Mouse (Mus musculus) midbrain, embryonic 13.5 days (tissue): ENCODE results near the gene Slc10a7. TPM values are rescaled to one million over a fixed set of nuclear protein-coding genes. Genes with fewer than 3 reads are reported as not detected.
"Not testable (repeated sequence)": the region's sequence is repeated elsewhere in the genome, so short reads cannot be mapped to it uniquely, and the experiment has no call there.

Experiments
- ATAC-seq: fragments of 200-750 bp; cut with Nextera tagmentation; 2 replicates; pipeline ENCODE4 v1.8.0; 2017; ENCODE audit warnings: mild to moderate bottlenecking, moderate TSS enrichment, moderate library complexity
- H3K27ac ChIP-seq: fragments of 300-500 bp; sonication (generic); 2 replicates; pipeline ENCODE4 v1.5.1; 2015; ENCODE audit warnings: inconsistent platforms, mild to moderate bottlenecking, moderate library complexity
- H3K27me3 ChIP-seq: fragments of 300-500 bp; sonication (generic); 2 replicates; pipeline ENCODE4 v1.6.1; 2015; ENCODE audit warnings: mild to moderate bottlenecking, inconsistent platforms
- H3K36me3 ChIP-seq: fragments of 300-500 bp; sonication (generic); 2 replicates; pipeline ENCODE4 v1.6.1; 2015; ENCODE audit warnings: mild to moderate bottlenecking, inconsistent platforms
- H3K4me1 ChIP-seq: fragments of 300-500 bp; sonication (generic); replicated peaks from 2 replicates; pipeline ENCODE4 v1.6.1; 2015; ENCODE audit warnings: inconsistent platforms
- H3K4me2 ChIP-seq: fragments of 300-500 bp; sonication (generic); replicated peaks from 2 replicates; pipeline ENCODE4 v1.6.1; 2015; ENCODE audit warnings: moderate library complexity, mild to moderate bottlenecking, inconsistent platforms
- H3K4me3 ChIP-seq: fragments of 300-500 bp; sonication (generic); replicated peaks from 2 replicates; pipeline ENCODE4 v1.5.1; 2015; ENCODE audit warnings: mild to moderate bottlenecking, inconsistent platforms
- H3K9ac ChIP-seq: fragments of 300-500 bp; sonication (generic); replicated peaks from 2 replicates; pipeline ENCODE4 v1.6.1; 2015; ENCODE audit warnings: mild to moderate bottlenecking, inconsistent platforms
- H3K9me3 ChIP-seq: fragments of 300-500 bp; sonication (generic); 2 replicates; pipeline ENCODE4 v1.6.1; 2016; ENCODE audit warnings: mild to moderate bottlenecking, inconsistent platforms
- WGBS: fragments of 180-500 bp; shearing (Covaris S2); methylation state at CpG from one replicate; pipeline ENCODE4 v1.1.7; 2015; 5-methylcytosine and 5-hydroxymethylcytosine counted together
- polyA plus RNA-seq: library from polyadenylated mRNA; unstranded; fragments of >200 nt; fragmentation: Nextera tagmentation; extraction: Ambion mirVana; gene quantifications from 2 replicates; pipeline ENCODE4 v1.2.1, GENCODE M21; 2015

Slc10a7 gene
- polyA plus RNA-seq, result 12.9 and 13.1 TPM in 2 replicates

GRCm38 (mm10) chr8:78509273-78510031 lies at the start of gene Slc10a7:
TSS of gene Slc10a7 (plus strand) at chr8:78509346.
- Histone ChIP-seq H3K4me1 (peaks cover 24% of the 10 kb centered on the region), H3K4me2 (peak within 1 kb of the TSS; percentile 94), H3K4me3 (peak within 1 kb of the TSS; percentile 95), H3K27me3 (no peaks in the 10 kb centered on the region), H3K27ac (peak within 1 kb of the TSS; percentile 98), H3K9ac (peak within 1 kb of the TSS; percentile 99), H3K9me3 (no peaks in the 10 kb centered on the region), H3K36me3 (peaks cover 17% of the 10 kb centered on the region)
- under 1% methylated on average over 51 of the region's 51 CpGs for WGBS
- ATAC-seq, result peak; percentile 98

GRCm38 (mm10) chr8:78463941-78464340 lies 45.2 kb upstream of the Slc10a7 start:
- Histone ChIP-seq H3K4me1 (no peaks in the 10 kb centered on the region), H3K36me3 (no peaks in the 10 kb centered on the region), H3K4me3 (no peak overlapping the region), H3K9me3 (peaks cover 4% of the 10 kb centered on the region), H3K9ac (no peak overlapping the region), H3K4me2 (no peak overlapping the region), H3K27ac (no peak overlapping the region), H3K27me3 (no peaks in the 10 kb centered on the region)
- WGBS, result 92% methylated on average over 2 of the region's 2 CpGs
- ATAC-seq, result no peak

- H3K9ac ChIP-seq, result no peak overlapping the region
- WGBS, result 83% methylated on average over 2 of the region's 2 CpGs
- H3K27me3 ChIP-seq, result no peaks in the 10 kb centered on the region
- H3K27ac ChIP-seq, result no peak overlapping the region
- H3K9me3 ChIP-seq, result peaks cover 4% of the 10 kb centered on the region
- ATAC-seq, result no peak
- no peaks in the 10 kb centered on the region for H3K4me1 ChIP-seq
- H3K4me3 ChIP-seq, result no peak overlapping the region
- no peaks in the 10 kb centered on the region for H3K36me3 ChIP-seq
- no peak overlapping the region for H3K4me2 ChIP-seq
These were observed 41.3 kb upstream of the Slc10a7 start for GRCm38 (mm10) chr8:78467889-78468288.

GRCm38 (mm10) chr8:78477051-78477829 lies 31.9 kb upstream of the Slc10a7 start:
- Histone ChIP-seq H3K36me3 (no peaks in the 10 kb centered on the region), H3K9ac (no peak overlapping the region), H3K4me1 (no peaks in the 10 kb centered on the region), H3K27ac (no peak overlapping the region), H3K4me3 (no peak overlapping the region), H3K4me2 (no peak overlapping the region), H3K9me3 (no peaks in the 10 kb centered on the region), H3K27me3 (no peaks in the 10 kb centered on the region)
- no peak for ATAC-seq
- WGBS, result 65% methylated on average over 6 of the region's 6 CpGs

- Histone ChIP-seq H3K9me3 (no peaks in the 10 kb centered on the region), H3K9ac (no peak overlapping the region), H3K27ac (no peak overlapping the region), H3K27me3 (no peaks in the 10 kb centered on the region), H3K4me1 (no peaks in the 10 kb centered on the region), H3K4me3 (no peak overlapping the region), H3K36me3 (no peaks in the 10 kb centered on the region), H3K4me2 (no peak overlapping the region)
- ATAC-seq, result no peak
- 93% methylated on average over 3 of the region's 3 CpGs for WGBS
These were observed 19.4 kb upstream of the Slc10a7 start for GRCm38 (mm10) chr8:78489733-78490132.

- Histone ChIP-seq H3K27me3 (no peaks in the 10 kb centered on the region), H3K27ac (no peak overlapping the region), H3K36me3 (no peaks in the 10 kb centered on the region), H3K4me2 (no peak overlapping the region), H3K4me3 (no peak overlapping the region), H3K9me3 (no peaks in the 10 kb centered on the region), H3K9ac (no peak overlapping the region), H3K4me1 (no peaks in the 10 kb centered on the region)
- 39% methylated on average over 2 of the region's 2 CpGs for WGBS
- no peak for ATAC-seq
These were observed 16.1 kb upstream of the Slc10a7 start for GRCm38 (mm10) chr8:78493031-78493430.

- not testable (repeated sequence) for H3K9me3 ChIP-seq, H3K27ac ChIP-seq, H3K4me2 ChIP-seq, H3K27me3 ChIP-seq, ATAC-seq, H3K36me3 ChIP-seq, H3K4me1 ChIP-seq, H3K4me3 ChIP-seq, H3K9ac ChIP-seq
- WGBS, result 96% methylated on average over 3 of the region's 3 CpGs
These were observed 12.9 kb upstream of the Slc10a7 start for GRCm38 (mm10) chr8:78496273-78496672.

- ATAC-seq, result no peak
- no peaks in the 10 kb centered on the region for H3K9me3 ChIP-seq
- H3K36me3 ChIP-seq, result peaks cover 28% of the 10 kb centered on the region
- H3K4me1 ChIP-seq, result peaks cover 9% of the 10 kb centered on the region
- WGBS, result 78% methylated on average over 2 of the region's 2 CpGs
- no peak overlapping the region for H3K27ac ChIP-seq
- H3K27me3 ChIP-seq, result no peaks in the 10 kb centered on the region
- H3K4me2 ChIP-seq, result no peak overlapping the region
- no peak overlapping the region for H3K9ac ChIP-seq
- H3K4me3 ChIP-seq, result no peak overlapping the region
These were observed 6.4 kb upstream of the Slc10a7 start for GRCm38 (mm10) chr8:78502706-78503105.

- H3K4me2 ChIP-seq, result peak overlapping the region; percentile 94
- WGBS, result under 1% methylated on average over 37 of the region's 38 CpGs
These were observed 997 bp upstream of the Slc10a7 start for GRCm38 (mm10) chr8:78507979-78508718.

GRCm38 (mm10) chr8:78508719-78509272 lies 350 bp upstream of the Slc10a7 start, which contains the start of gene Rbmxl1:
TSS of gene Rbmxl1 (minus strand) at chr8:78508898.
- Histone ChIP-seq H3K9ac (peak within 1 kb of the TSS; percentile 99), H3K9me3 (no peaks in the 10 kb centered on the region), H3K27me3 (no peaks in the 10 kb centered on the region), H3K4me1 (peaks cover 24% of the 10 kb centered on the region), H3K4me2 (peak within 1 kb of the TSS; percentile 94), H3K4me3 (peak within 1 kb of the TSS; percentile 95), H3K36me3 (peaks cover 23% of the 10 kb centered on the region), H3K27ac (peak within 1 kb of the TSS; percentile 98)
- ATAC-seq, result peak; percentile 95
- WGBS, result under 1% methylated on average over 70 of the region's 70 CpGs

More at GRCm38 (mm10) chr8:78507979-78508718, 997 bp upstream of the Slc10a7 start:
- Histone ChIP-seq H3K9me3 (no peaks in the 10 kb centered on the region), H3K27me3 (no peaks in the 10 kb centered on the region), H3K27ac (peak overlapping the region; percentile 98), H3K36me3 (peaks cover 28% of the 10 kb centered on the region), H3K4me3 (peak overlapping the region; percentile 95), H3K9ac (peak overlapping the region; percentile 99), H3K4me1 (peaks cover 24% of the 10 kb centered on the region)
- peak; percentile 38 for ATAC-seq

GRCm38 (mm10) chr8:78510094-78510493 lies 948 bp downstream of the Slc10a7 start:
- no peaks in the 10 kb centered on the region for H3K9me3 ChIP-seq
- H3K4me1 ChIP-seq, result peaks cover 24% of the 10 kb centered on the region
- no peak overlapping the region for H3K27ac ChIP-seq
- peak overlapping the region; percentile 99 for H3K9ac ChIP-seq
- no peak for ATAC-seq
- peaks cover 10% of the 10 kb centered on the region for H3K36me3 ChIP-seq
- WGBS, result 1% methylated on average over 11 of the region's 11 CpGs
- H3K4me2 ChIP-seq, result peak overlapping the region; percentile 94
- peak overlapping the region; percentile 95 for H3K4me3 ChIP-seq
- no peaks in the 10 kb centered on the region for H3K27me3 ChIP-seq
